Mouse (Mus musculus) kidney, adult 2 months (tissue): ENCODE measurements at regions not wholly inside any gene's neighbourhood (a gene's known extent, or its start where the extent isn't known, plus 50 kb on each side); places are given as distances from the start of the nearest gene placed in this dataset.

Source experiments
- CTCF ChIP-seq: fragments of 200-500 bp; conservative IDR thresholded peaks from 2 replicates; pipeline ENCODE4 v1.5.1; 2011; ENCODE audit warnings: low read depth, mild to moderate bottlenecking, control low read depth, low read length, moderate library complexity, mixed read lengths; ENCODE audit not compliant: insufficient read depth, insufficient read length
- POLR2A ChIP-seq: fragments of 200-500 bp; IDR thresholded peaks from one replicate; pipeline ENCODE4 v1.6.1; 2011; ENCODE audit warnings: low read depth, low read length, control low read depth

- TF ChIP-seq CTCF (no peak), POLR2A (no peak)
These were observed 82.9 kb upstream of the Jade1 start for GRCm38 (mm10) chr3:41472586-41472985.
